Mouse (Mus musculus) lung, embryonic 15.5 days (tissue): ENCODE data around the gene Hdlbp. TPM values are rescaled to one million over a fixed set of nuclear protein-coding genes. Genes with fewer than 3 reads are reported as not detected.

Experiments used
- ATAC-seq: fragments of 200-750 bp; cut with Nextera tagmentation; 2 replicates; pipeline ENCODE4 v1.8.0; 2017; ENCODE audit warnings: moderate number of reproducible peaks, borderline replicate concordance; ENCODE audit not compliant: low FRiP score, low TSS enrichment; ENCODE audit errors: extremely low read depth
- H3K27ac ChIP-seq: fragments of 300-500 bp; sonication (generic); 2 replicates; pipeline ENCODE4 v1.5.1; 2015; ENCODE audit warnings: moderate library complexity, mild to moderate bottlenecking, inconsistent platforms
- H3K27me3 ChIP-seq: fragments of 300-500 bp; sonication (generic); 2 replicates; pipeline ENCODE4 v1.6.1; 2015; ENCODE audit warnings: inconsistent platforms
- H3K36me3 ChIP-seq: fragments of 300-500 bp; sonication (generic); 2 replicates; pipeline ENCODE4 v1.6.1; 2015; ENCODE audit warnings: inconsistent platforms
- H3K4me1 ChIP-seq: fragments of 300-500 bp; sonication (generic); 2 replicates; pipeline ENCODE4 v1.6.1; 2015; ENCODE audit warnings: inconsistent platforms
- H3K4me2 ChIP-seq: fragments of 300-500 bp; sonication (generic); 2 replicates; pipeline ENCODE4 v1.6.1; 2015; ENCODE audit warnings: inconsistent platforms, mild to moderate bottlenecking, moderate library complexity
- H3K4me3 ChIP-seq: fragments of 300-500 bp; sonication (generic); 2 replicates; pipeline ENCODE4 v1.5.1; 2015; ENCODE audit warnings: mild to moderate bottlenecking, inconsistent platforms
- H3K9ac ChIP-seq: fragments of 300-500 bp; sonication (generic); 2 replicates; pipeline ENCODE4 v1.6.1; 2015; ENCODE audit warnings: inconsistent platforms
- H3K9me3 ChIP-seq: fragments of 300-500 bp; sonication (generic); 2 replicates; pipeline ENCODE4 v1.6.1; 2016; ENCODE audit warnings: inconsistent platforms
- WGBS: fragments of 180-500 bp; shearing (Covaris S2); methylation state at CpG from one replicate; pipeline ENCODE4 v1.1.7; 2015; 5-methylcytosine and 5-hydroxymethylcytosine counted together
- polyA plus RNA-seq: library from polyadenylated mRNA; unstranded; fragments of >200 nt; fragmentation: Nextera tagmentation; extraction: Ambion mirVana; gene quantifications from 2 replicates; pipeline ENCODE4 v1.2.1, GENCODE M21; 2015

Gene Hdlbp
- polyA plus RNA-seq, 1 experiment from 2014 or later = 159 TPM

DNA sequence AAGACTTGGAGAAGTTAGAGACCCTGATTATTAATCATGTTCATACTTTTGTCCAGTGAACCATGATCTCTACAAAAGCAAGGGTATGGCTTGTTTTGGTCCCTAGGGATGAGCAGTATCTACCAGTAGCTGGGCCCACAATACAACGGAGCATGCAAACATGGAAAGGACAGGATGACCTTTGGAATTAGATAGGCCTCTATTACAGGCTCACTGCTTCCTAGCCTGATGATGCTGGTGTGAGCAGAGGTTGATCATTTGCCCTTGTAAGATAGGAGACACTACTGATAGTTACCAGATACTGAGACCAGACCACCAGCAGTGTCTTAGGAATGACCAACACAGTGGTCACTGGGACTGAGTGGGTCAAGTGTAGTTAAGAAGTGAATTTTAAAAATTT is 39.3 kb downstream of the Hdlbp start:
- WGBS = 88% methylated on average over 1 of the region's 1 CpGs

GRCm38 (mm10) chr1:93432087-93432486 is 46.5 kb downstream of the Hdlbp start:
- Histone ChIP-seq H3K9ac (no peak overlapping the region), H3K9me3 (no peaks in the 10 kb centered on the region), H3K4me2 (no peak overlapping the region), H3K4me3 (no peak overlapping the region), H3K27ac (no peak overlapping the region), H3K4me1 (no peaks in the 10 kb centered on the region), H3K36me3 (peaks cover 83% of the 10 kb centered on the region), H3K27me3 (no peaks in the 10 kb centered on the region)
- 82% methylated on average over 6 of the region's 6 CpGs for WGBS
- ATAC-seq = no peak

More for the DNA sequence above, 39.3 kb downstream of the Hdlbp start:
- Histone ChIP-seq H3K4me2 (no peak overlapping the region), H3K27ac (no peak overlapping the region), H3K27me3 (no peaks in the 10 kb centered on the region), H3K9ac (no peak overlapping the region), H3K4me3 (no peak overlapping the region), H3K36me3 (peaks cover 62% of the 10 kb centered on the region), H3K9me3 (no peaks in the 10 kb centered on the region), H3K4me1 (peaks cover 14% of the 10 kb centered on the region)
- ATAC-seq = no peak

- 70% methylated on average over 4 of the region's 4 CpGs for WGBS
- no peak for ATAC-seq
- no peaks in the 10 kb centered on the region for H3K9me3 ChIP-seq
These were observed 75.2 kb downstream of the Hdlbp start for GRCm38 (mm10) chr1:93403403-93403802.

DNA sequence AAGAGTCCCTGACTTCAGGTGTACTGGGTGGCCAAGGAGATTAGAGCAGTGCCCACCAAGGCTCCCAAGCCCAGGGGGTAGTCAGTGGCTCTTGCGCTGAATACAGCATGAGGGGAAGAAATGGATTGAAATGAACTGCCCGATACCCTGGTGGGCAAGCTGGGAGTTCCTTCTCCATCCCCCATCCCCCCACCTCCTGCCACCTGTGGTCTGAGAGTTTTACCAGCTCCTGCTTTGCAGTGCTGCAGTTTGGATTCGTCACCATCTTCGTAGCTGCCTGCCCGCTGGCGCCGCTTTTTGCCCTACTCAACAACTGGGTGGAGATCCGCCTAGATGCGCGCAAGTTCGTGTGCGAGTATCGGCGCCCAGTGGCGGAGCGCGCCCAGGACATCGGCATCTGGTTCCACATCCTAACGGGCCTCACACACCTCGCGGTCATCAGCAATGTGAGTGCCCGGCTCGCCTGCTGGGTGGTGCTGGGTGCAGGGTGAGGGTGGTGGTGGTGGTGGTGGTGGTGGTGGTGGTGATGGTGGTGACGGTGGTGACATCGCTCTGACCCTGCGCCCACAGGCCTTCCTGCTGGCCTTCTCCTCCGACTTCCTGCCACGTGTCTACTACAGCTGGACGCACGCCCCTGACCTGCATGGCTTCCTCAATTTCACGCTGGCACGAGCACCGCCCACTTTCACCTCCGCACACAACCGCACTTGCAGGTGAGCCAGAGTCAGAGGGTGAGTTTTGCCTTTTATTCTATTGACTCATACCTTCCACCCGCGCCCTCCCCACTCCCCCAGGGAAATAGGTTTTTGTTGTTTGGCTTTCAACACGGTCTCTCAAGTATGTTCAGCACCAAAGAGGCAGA is 77.2 kb downstream of the Hdlbp start:
- H3K36me3 ChIP-seq = peaks cover 2% of the 10 kb centered on the region
- no peaks in the 10 kb centered on the region for H3K9me3 ChIP-seq
- WGBS = 15% methylated on average over 38 of the region's 38 CpGs
- H3K4me3 ChIP-seq = peak overlapping the region; percentile 22
- H3K27me3 ChIP-seq = no peaks in the 10 kb centered on the region
- 0 out of 2 replicates have a peak, but pooled peaks cover 3% of the 10 kb centered on the region for H3K4me1 ChIP-seq
- no peak overlapping the region for H3K27ac ChIP-seq
- peak overlapping the region; percentile 54 for H3K4me2 ChIP-seq
- no peak overlapping the region for H3K9ac ChIP-seq
- ATAC-seq = no peak

More at GRCm38 (mm10) chr1:93403403-93403802, 75.2 kb downstream of the Hdlbp start:
- no peaks in the 10 kb centered on the region for H3K27me3 ChIP-seq
- peaks cover 21% of the 10 kb centered on the region for H3K36me3 ChIP-seq
- no peak overlapping the region for H3K27ac ChIP-seq
- no peak overlapping the region for H3K9ac ChIP-seq
- H3K4me3 ChIP-seq = no peak overlapping the region
- 0 out of 2 replicates have a peak, but pooled peaks cover 3% of the 10 kb centered on the region for H3K4me1 ChIP-seq
- no peak overlapping the region for H3K4me2 ChIP-seq

GRCm38 (mm10) chr1:93388906-93389305 is 89.7 kb downstream of the Hdlbp start:
- Histone ChIP-seq H3K36me3 (no peaks in the 10 kb centered on the region), H3K4me1 (no peaks in the 10 kb centered on the region), H3K4me3 (no peak overlapping the region), H3K4me2 (no peak overlapping the region), H3K9ac (no peak overlapping the region), H3K9me3 (no peaks in the 10 kb centered on the region), H3K27me3 (no peaks in the 10 kb centered on the region), H3K27ac (no peak overlapping the region)
- WGBS = 46% methylated on average over 2 of the region's 2 CpGs
- no peak for ATAC-seq

DNA sequence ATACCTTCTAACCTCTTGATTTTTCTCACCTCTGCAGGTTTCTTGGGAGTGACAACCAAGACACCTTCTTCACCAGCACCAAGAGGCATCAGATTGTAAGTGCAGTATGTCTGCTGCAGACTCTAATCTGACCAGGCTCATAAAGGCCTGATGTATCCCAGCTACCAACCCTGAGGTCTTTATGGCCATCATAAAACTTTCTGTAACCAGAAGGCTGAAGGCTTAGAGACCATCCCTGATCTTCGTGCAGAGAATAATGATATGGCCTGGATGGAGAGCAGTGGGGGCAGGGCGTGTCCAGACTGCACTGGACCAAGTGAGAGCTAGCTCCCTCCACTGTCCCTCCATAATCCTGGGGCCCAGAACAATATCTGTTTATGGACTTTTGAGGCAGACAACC is 91.4 kb downstream of the Hdlbp start:
- Histone ChIP-seq H3K27ac (no peak overlapping the region), H3K9ac (no peak overlapping the region), H3K36me3 (no peaks in the 10 kb centered on the region), H3K4me3 (no peak overlapping the region), H3K4me2 (no peak overlapping the region), H3K4me1 (no peaks in the 10 kb centered on the region), H3K27me3 (no peaks in the 10 kb centered on the region), H3K9me3 (no peaks in the 10 kb centered on the region)
- 62% methylated on average over 2 of the region's 2 CpGs for WGBS
- no peak for ATAC-seq

DNA sequence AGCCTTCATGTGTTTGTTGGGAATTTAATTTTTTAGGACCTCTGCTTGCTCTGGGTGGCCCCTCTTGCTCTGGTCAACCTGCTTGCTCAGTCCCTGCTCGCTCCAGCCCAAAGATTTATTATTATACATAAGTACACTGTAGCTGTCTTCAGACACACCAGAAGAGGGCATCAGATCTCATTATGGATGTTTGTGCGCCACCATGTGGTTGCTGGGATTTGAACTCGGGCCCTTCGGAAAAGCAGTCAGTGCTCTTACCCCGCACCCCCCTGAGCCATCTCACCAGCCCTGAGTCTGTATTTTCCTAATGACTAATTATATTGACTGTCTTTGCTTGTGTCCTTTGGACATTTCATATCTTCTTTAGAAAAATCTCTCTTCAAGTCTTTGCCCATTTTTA is 99.5 kb downstream of the Hdlbp start:
- Histone ChIP-seq H3K9ac (no peak overlapping the region), H3K4me2 (no peak overlapping the region), H3K36me3 (no peaks in the 10 kb centered on the region), H3K4me3 (no peak overlapping the region), H3K9me3 (no peaks in the 10 kb centered on the region), H3K27ac (no peak overlapping the region), H3K27me3 (no peaks in the 10 kb centered on the region), H3K4me1 (no peaks in the 10 kb centered on the region)
- ATAC-seq = no peak
- WGBS = 74% methylated on average over 5 of the region's 5 CpGs

DNA sequence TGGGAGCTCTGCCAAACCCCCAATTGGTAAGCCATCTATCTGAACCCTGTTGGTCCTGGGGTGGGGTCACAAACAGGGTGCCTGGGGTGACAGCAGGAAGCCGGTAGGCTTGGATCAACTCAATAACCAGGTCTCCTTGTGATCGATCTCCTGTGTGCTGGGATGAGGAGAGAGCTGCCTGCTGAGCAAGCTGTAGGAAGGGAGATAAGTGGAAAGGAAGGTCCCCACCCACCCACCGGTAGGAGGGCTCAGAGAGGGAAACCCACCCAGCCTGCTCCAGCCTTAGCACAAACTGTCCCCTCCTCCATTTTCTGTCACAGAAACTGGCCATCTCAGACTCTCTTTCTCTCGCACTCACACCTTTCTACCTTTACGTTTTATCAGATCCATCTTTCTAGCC is 101.3 kb downstream of the Hdlbp start:
- H3K4me3 ChIP-seq = no peak overlapping the region
- no peak overlapping the region for H3K27ac ChIP-seq
- ATAC-seq = no peak
- no peaks in the 10 kb centered on the region for H3K36me3 ChIP-seq
- H3K9ac ChIP-seq = no peak overlapping the region
- no peaks in the 10 kb centered on the region for H3K9me3 ChIP-seq
- H3K4me2 ChIP-seq = no peak overlapping the region
- 51% methylated on average over 5 of the region's 5 CpGs for WGBS
- H3K27me3 ChIP-seq = no peaks in the 10 kb centered on the region
- H3K4me1 ChIP-seq = no peaks in the 10 kb centered on the region

DNA sequence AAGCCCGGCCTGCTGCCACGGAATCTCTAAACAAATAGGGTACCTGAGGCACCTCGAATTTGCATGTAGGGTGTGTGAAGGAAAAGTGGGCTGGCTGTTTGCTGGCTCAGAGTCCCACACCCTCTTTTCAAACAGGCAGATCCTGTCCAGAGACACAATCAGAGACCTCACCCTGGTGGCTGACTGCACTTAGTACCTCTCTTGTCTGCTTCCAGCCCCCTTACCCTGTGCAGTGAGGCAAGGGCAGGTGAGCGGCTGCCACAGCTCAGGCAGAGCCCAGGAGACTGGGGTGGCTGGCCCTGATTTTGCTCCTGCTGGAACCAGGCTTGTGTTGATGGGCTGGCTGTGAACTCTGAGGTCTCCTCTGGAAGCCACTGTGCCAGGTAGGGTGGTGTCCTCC is 105.0 kb downstream of the Hdlbp start, which contains the start of gene Ano7:
Gene Ano7 (plus strand): TSS at position 266 of the 400 bp plus-strand sequence.
- Histone ChIP-seq H3K27me3 (no peaks in the 10 kb centered on the region), H3K9ac (no peak within 1 kb of the TSS), H3K4me1 (no peaks in the 10 kb centered on the region), H3K27ac (no peak within 1 kb of the TSS), H3K4me3 (no peak within 1 kb of the TSS), H3K9me3 (no peaks in the 10 kb centered on the region), H3K36me3 (no peaks in the 10 kb centered on the region), H3K4me2 (no peak within 1 kb of the TSS)
- no peak for ATAC-seq
- WGBS = 49% methylated on average over 4 of the region's 4 CpGs

- 94% methylated on average over 6 of the region's 6 CpGs for WGBS
- no peak overlapping the region for H3K9ac ChIP-seq
These were observed 113.0 kb downstream of the Hdlbp start for GRCm38 (mm10) chr1:93365641-93366040.

GRCm38 (mm10) chr1:93362661-93363060 is 116.0 kb downstream of the Hdlbp start:
- Histone ChIP-seq H3K27me3 (no peaks in the 10 kb centered on the region), H3K4me1 (no peaks in the 10 kb centered on the region), H3K4me3 (no peak overlapping the region), H3K9me3 (no peaks in the 10 kb centered on the region), H3K27ac (no peak overlapping the region), H3K36me3 (peaks cover 79% of the 10 kb centered on the region), H3K9ac (no peak overlapping the region), H3K4me2 (no peak overlapping the region)
- WGBS = 86% methylated on average over 4 of the region's 4 CpGs
- ATAC-seq = no peak

More at GRCm38 (mm10) chr1:93365641-93366040, 113.0 kb downstream of the Hdlbp start:
- ATAC-seq = no peak
- Histone ChIP-seq H3K27me3 (no peaks in the 10 kb centered on the region), H3K9me3 (no peaks in the 10 kb centered on the region), H3K4me1 (no peaks in the 10 kb centered on the region), H3K4me3 (no peak overlapping the region), H3K36me3 (peaks cover 64% of the 10 kb centered on the region), H3K27ac (no peak overlapping the region), H3K4me2 (no peak overlapping the region)
